Mouse (Mus musculus): ENCODE measurements around the gene F2. TPM values are rescaled to one million over a fixed set of nuclear protein-coding genes. Genes with fewer than 3 reads are reported as not detected.

Gene F2
- polyA plus RNA-seq, 1 experiment, result 6.2 TPM

- Histone ChIP-seq H3K79me2 (ENCODE audit: control insufficient read depth, insufficient read depth) (no peaks in the 10 kb centered on the region), H3K27me3 (ENCODE audit: control insufficient read depth, insufficient read depth, insufficient read length) (no peaks in the 10 kb centered on the region), H3K4me3 (no peak overlapping the region), H3K36me3 (ENCODE audit: control insufficient read depth, insufficient read depth) (peaks cover 58% of the 10 kb centered on the region), H3ac (ENCODE audit: control insufficient read depth, insufficient read length) (no peak overlapping the region), H3K4me2 (ENCODE audit: low read depth) (no peak overlapping the region)
- TF ChIP-seq POLR2AphosphoS2 (IDR thresholded peaks at IDR 0.05; ENCODE audit: insufficient read length, low read depth) (no peak), TCF3 (IDR thresholded peaks at IDR 0.05; ENCODE audit: insufficient read length, low read depth) (no peak), SRF (IDR thresholded peaks at IDR 0.05; ENCODE audit: control insufficient read depth, insufficient read length, low read depth) (no peak), REST (IDR thresholded peaks at IDR 0.05; ENCODE audit: insufficient read depth, insufficient read length) (no peak), TCF12 (IDR thresholded peaks at IDR 0.05; ENCODE audit: insufficient read depth, poor library complexity, severe bottlenecking) (no peak), USF1 (IDR thresholded peaks at IDR 0.05; ENCODE audit: low read depth) (no peak), MYOD1 (IDR thresholded peaks at IDR 0.05; ENCODE audit: control insufficient read depth in 1 of 3, insufficient read length in 2 of 3, low read depth in 2 of 3) (no peak), MAX (IDR thresholded peaks at IDR 0.05; ENCODE audit: low read depth) (no peak), MYOG (IDR thresholded peaks at IDR 0.05; ENCODE audit: control insufficient read depth in 1 of 3, insufficient read depth in 1 of 3, insufficient read length in 2 of 3, low read depth in 2 of 3) (no peak), E2F4 (IDR thresholded peaks at IDR 0.05; ENCODE audit: insufficient read depth) (no peak), CEBPB (IDR thresholded peaks at IDR 0.05; ENCODE audit: insufficient read depth, poor library complexity, severe bottlenecking) (no peak), POLR2A (IDR thresholded peaks at IDR 0.05; ENCODE audit: insufficient read length, low read depth) (no peak)
These were observed 31.5 kb upstream of the F2 start for GRCm38 (mm10) chr2:91667747-91668146.

- Histone ChIP-seq H3K27me3 (ENCODE audit: control insufficient read depth, insufficient read depth, insufficient read length) (no peaks in the 10 kb centered on the region), H3K36me3 (ENCODE audit: control insufficient read depth, insufficient read depth) (peaks cover 70% of the 10 kb centered on the region), H3K4me2 (ENCODE audit: low read depth) (no peak overlapping the region), H3K79me2 (ENCODE audit: control insufficient read depth, insufficient read depth) (no peaks in the 10 kb centered on the region), H3ac (ENCODE audit: control insufficient read depth, insufficient read length) (no peak overlapping the region), H3K4me3 (no peak overlapping the region)
- TF ChIP-seq TCF12 (IDR thresholded peaks at IDR 0.05; ENCODE audit: insufficient read depth, poor library complexity, severe bottlenecking), result no peak
These were observed 30.2 kb upstream of the F2 start for GRCm38 (mm10) chr2:91666386-91666910.

DNA sequence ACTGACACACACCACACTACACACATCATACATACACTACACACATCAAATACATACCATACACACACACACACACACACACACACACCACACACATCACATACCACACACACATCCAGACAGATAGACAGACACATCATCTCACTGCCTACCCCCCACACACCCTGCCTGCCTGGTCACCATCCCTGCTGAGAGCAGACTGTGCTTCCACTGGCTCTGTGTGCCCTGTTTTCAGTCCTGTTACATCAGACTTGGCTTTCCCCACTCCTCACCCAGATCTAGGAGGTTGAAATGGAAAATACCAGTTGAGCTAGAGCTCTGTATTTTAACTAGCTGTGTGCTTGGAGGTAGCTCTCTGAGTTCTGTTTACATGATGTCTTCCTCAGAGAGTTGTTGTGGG, 28.6 kb upstream of the F2 start:
- no peak overlapping the region for H3K4me3 ChIP-seq
- H3ac ChIP-seq (ENCODE audit: control insufficient read depth, insufficient read length), result no peak overlapping the region
- TF ChIP-seq SRF (IDR thresholded peaks at IDR 0.05; ENCODE audit: control insufficient read depth, insufficient read length, low read depth) (no peak), TCF12 (IDR thresholded peaks at IDR 0.05; ENCODE audit: insufficient read depth, poor library complexity, severe bottlenecking) (no peak), POLR2AphosphoS2 (IDR thresholded peaks at IDR 0.05; ENCODE audit: insufficient read length, low read depth) (peak; percentile 87), USF1 (IDR thresholded peaks at IDR 0.05; ENCODE audit: low read depth) (no peak), REST (IDR thresholded peaks at IDR 0.05; ENCODE audit: insufficient read depth, insufficient read length) (no peak), TCF3 (IDR thresholded peaks at IDR 0.05; ENCODE audit: insufficient read length, low read depth) (no peak), POLR2A (IDR thresholded peaks at IDR 0.05; ENCODE audit: insufficient read length, low read depth) (peak; percentile 81), MYOD1 (IDR thresholded peaks at IDR 0.05; ENCODE audit: control insufficient read depth in 1 of 3, insufficient read length in 2 of 3, low read depth in 2 of 3) (no peak), CEBPB (IDR thresholded peaks at IDR 0.05; ENCODE audit: insufficient read depth, poor library complexity, severe bottlenecking) (peak; percentile 81; the same call in 1 of the 2 replicates), E2F4 (IDR thresholded peaks at IDR 0.05; ENCODE audit: insufficient read depth) (no peak), MAX (IDR thresholded peaks at IDR 0.05; ENCODE audit: low read depth) (no peak), MYOG (IDR thresholded peaks at IDR 0.05; ENCODE audit: control insufficient read depth in 1 of 3, insufficient read depth in 1 of 3, insufficient read length in 2 of 3, low read depth in 2 of 3) (peak in 1 of 3 experiments; percentile 23)
- peaks cover 60% of the 10 kb centered on the region for H3K36me3 ChIP-seq (ENCODE audit: control insufficient read depth, insufficient read depth)
- no peaks in the 10 kb centered on the region for H3K79me2 ChIP-seq (ENCODE audit: control insufficient read depth, insufficient read depth)
- peak overlapping the region; percentile 20 for H3K4me2 ChIP-seq (ENCODE audit: low read depth)
- H3K27me3 ChIP-seq (ENCODE audit: control insufficient read depth, insufficient read depth, insufficient read length), result no peaks in the 10 kb centered on the region

GRCm38 (mm10) chr2:91660981-91661380, 24.8 kb upstream of the F2 start:
- Histone ChIP-seq H3K36me3 (ENCODE audit: control insufficient read depth, insufficient read depth) (peaks cover 49% of the 10 kb centered on the region), H3K4me2 (ENCODE audit: low read depth) (no peak overlapping the region), H3K27me3 (ENCODE audit: control insufficient read depth, insufficient read depth, insufficient read length) (no peaks in the 10 kb centered on the region), H3K4me3 (no peak overlapping the region), H3ac (ENCODE audit: control insufficient read depth, insufficient read length) (no peak overlapping the region), H3K79me2 (ENCODE audit: control insufficient read depth, insufficient read depth) (no peaks in the 10 kb centered on the region)
- TF ChIP-seq MYOD1 (IDR thresholded peaks at IDR 0.05; ENCODE audit: control insufficient read depth in 1 of 3, insufficient read length in 2 of 3, low read depth in 2 of 3), result no peak
- TF ChIP-seq REST (IDR thresholded peaks at IDR 0.05; ENCODE audit: insufficient read depth, insufficient read length), result no peak
- no peak for TF ChIP-seq MYOG (IDR thresholded peaks at IDR 0.05; ENCODE audit: control insufficient read depth in 1 of 3, insufficient read depth in 1 of 3, insufficient read length in 2 of 3, low read depth in 2 of 3)
- TF ChIP-seq POLR2AphosphoS2 (IDR thresholded peaks at IDR 0.05; ENCODE audit: insufficient read length, low read depth), result no peak
- TF ChIP-seq MAX (IDR thresholded peaks at IDR 0.05; ENCODE audit: low read depth), result no peak
- no peak for TF ChIP-seq E2F4 (IDR thresholded peaks at IDR 0.05; ENCODE audit: insufficient read depth)
- no peak for TF ChIP-seq SRF (IDR thresholded peaks at IDR 0.05; ENCODE audit: control insufficient read depth, insufficient read length, low read depth)
- TF ChIP-seq TCF12 (IDR thresholded peaks at IDR 0.05; ENCODE audit: insufficient read depth, poor library complexity, severe bottlenecking), result no peak

DNA sequence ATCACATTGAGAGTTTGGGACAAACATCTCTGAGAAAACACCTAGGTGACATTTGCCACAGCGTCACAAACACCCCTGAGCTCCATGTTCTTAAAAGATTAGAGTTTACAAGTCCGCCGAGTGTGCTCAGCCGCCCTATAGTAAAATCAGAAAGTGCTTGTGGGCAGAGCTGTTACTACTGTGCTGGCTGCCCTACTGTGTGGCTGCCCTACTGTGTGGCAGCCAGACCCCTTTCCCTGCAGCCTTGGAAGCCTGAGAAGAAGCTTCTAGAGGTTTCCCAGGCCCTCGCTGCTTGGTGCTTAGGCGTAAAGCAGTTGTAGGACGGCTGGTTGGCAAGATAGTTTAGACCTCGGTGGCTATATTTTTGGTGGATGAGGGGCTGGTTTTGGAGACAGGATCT, 23.4 kb upstream of the F2 start:
- H3K27me3 ChIP-seq (ENCODE audit: control insufficient read depth, insufficient read depth, insufficient read length), result no peaks in the 10 kb centered on the region
- no peak overlapping the region for H3ac ChIP-seq (ENCODE audit: control insufficient read depth, insufficient read length)
- no peak overlapping the region for H3K4me2 ChIP-seq (ENCODE audit: low read depth)
- H3K36me3 ChIP-seq (ENCODE audit: control insufficient read depth, insufficient read depth), result peaks cover 58% of the 10 kb centered on the region
- H3K4me3 ChIP-seq, result no peak overlapping the region
- H3K79me2 ChIP-seq (ENCODE audit: control insufficient read depth, insufficient read depth), result no peaks in the 10 kb centered on the region
- TF ChIP-seq MAX (IDR thresholded peaks at IDR 0.05; ENCODE audit: low read depth) (no peak), SRF (IDR thresholded peaks at IDR 0.05; ENCODE audit: control insufficient read depth, insufficient read length, low read depth) (no peak), POLR2A (IDR thresholded peaks at IDR 0.05; ENCODE audit: insufficient read length, low read depth) (no peak), TCF12 (IDR thresholded peaks at IDR 0.05; ENCODE audit: insufficient read depth, poor library complexity, severe bottlenecking) (no peak), E2F4 (IDR thresholded peaks at IDR 0.05; ENCODE audit: insufficient read depth) (no peak), MYOG (IDR thresholded peaks at IDR 0.05; ENCODE audit: control insufficient read depth in 1 of 3, insufficient read depth in 1 of 3, insufficient read length in 2 of 3, low read depth in 2 of 3) (no peak), TCF3 (IDR thresholded peaks at IDR 0.05; ENCODE audit: insufficient read length, low read depth) (no peak), POLR2AphosphoS2 (IDR thresholded peaks at IDR 0.05; ENCODE audit: insufficient read length, low read depth) (no peak)
